Mouse (Mus musculus) forebrain, embryonic 15.5 days (tissue): ENCODE measurements around the gene Rbbp8nl. TPM values are rescaled to one million over a fixed set of nuclear protein-coding genes. Genes with fewer than 3 reads are reported as not detected.

ENCODE experiments used
- ATAC-seq: fragments of 200-750 bp; cut with Nextera tagmentation; replicated peaks from 2 replicates; pipeline ENCODE4 v1.8.0; 2017; ENCODE audit warnings: mild to moderate bottlenecking, moderate TSS enrichment, moderate library complexity
- H3K27ac ChIP-seq: fragments of 300-500 bp; sonication (generic); replicated peaks from 2 replicates; pipeline ENCODE4 v1.5.1; 2015; ENCODE audit warnings: mild to moderate bottlenecking, inconsistent platforms
- H3K27me3 ChIP-seq: fragments of 300-500 bp; sonication (generic); 2 replicates; pipeline ENCODE4 v1.6.1; 2015; ENCODE audit warnings: inconsistent platforms
- H3K36me3 ChIP-seq: fragments of 300-500 bp; sonication (generic); 2 replicates; pipeline ENCODE4 v1.6.1; 2015; ENCODE audit warnings: mild to moderate bottlenecking, inconsistent platforms
- H3K4me1 ChIP-seq: fragments of 300-500 bp; sonication (generic); 2 replicates; pipeline ENCODE4 v1.6.1; 2015; ENCODE audit warnings: inconsistent platforms
- H3K4me2 ChIP-seq: fragments of 300-500 bp; sonication (generic); replicated peaks from 2 replicates; pipeline ENCODE4 v1.6.1; 2015; ENCODE audit warnings: mild to moderate bottlenecking, inconsistent platforms
- H3K4me3 ChIP-seq: fragments of 300-500 bp; sonication (generic); 2 replicates; pipeline ENCODE4 v1.5.1; 2015; ENCODE audit warnings: mild to moderate bottlenecking, inconsistent platforms
- H3K9ac ChIP-seq: fragments of 300-500 bp; sonication (generic); replicated peaks from 2 replicates; pipeline ENCODE4 v1.6.1; 2015; ENCODE audit warnings: mild to moderate bottlenecking, inconsistent platforms
- H3K9me3 ChIP-seq: fragments of 300-500 bp; sonication (generic); 2 replicates; pipeline ENCODE4 v1.6.1; 2016; ENCODE audit warnings: inconsistent platforms
- WGBS: fragments of 180-500 bp; shearing (Covaris S2); methylation state at CpG from one replicate; pipeline ENCODE4 v1.1.7; 2015; ENCODE audit warnings: mixed read lengths; 5-methylcytosine and 5-hydroxymethylcytosine counted together
- polyA plus RNA-seq: library from polyadenylated mRNA; unstranded; fragments of >200 nt; fragmentation: Nextera tagmentation; extraction: Ambion mirVana; gene quantifications from 2 replicates; pipeline ENCODE4 v1.2.1, GENCODE M21; 2015

Gene Rbbp8nl
- polyA plus RNA-seq, 1 experiment from 2014 or later, result not detected

- no peak overlapping the region for H3K9ac ChIP-seq
- no peaks in the 10 kb centered on the region for H3K36me3 ChIP-seq
- no peak for ATAC-seq
- no peak overlapping the region for H3K4me3 ChIP-seq
- H3K4me1 ChIP-seq, result no peaks in the 10 kb centered on the region
- H3K27me3 ChIP-seq, result no peaks in the 10 kb centered on the region
- 90% methylated on average over 3 of the region's 3 CpGs for WGBS
- H3K27ac ChIP-seq, result no peak overlapping the region
- no peaks in the 10 kb centered on the region for H3K9me3 ChIP-seq
- H3K4me2 ChIP-seq, result no peak overlapping the region
These were observed 15.8 kb upstream of the Rbbp8nl start for GRCm38 (mm10) chr2:180305490-180305889.

DNA sequence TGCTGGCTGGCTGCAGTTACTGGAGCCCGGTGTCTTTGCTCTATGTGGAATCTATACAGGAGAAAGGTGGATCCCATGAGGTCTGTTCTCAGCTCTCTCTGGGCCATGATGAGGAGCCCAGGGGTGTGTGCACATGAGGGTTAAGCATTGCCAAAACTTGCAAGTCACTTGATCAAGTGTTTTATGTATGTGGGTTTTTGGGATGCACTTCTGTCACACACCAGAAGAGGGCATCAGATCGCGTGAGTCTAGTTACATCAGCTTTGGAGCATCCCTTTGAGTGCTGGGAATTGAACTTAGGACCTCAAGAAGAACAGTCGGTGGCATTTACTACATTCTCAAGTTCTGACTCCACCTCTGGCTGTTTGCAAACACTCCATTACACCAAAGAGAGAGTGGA lies 14.9 kb upstream of the Rbbp8nl start:
- H3K9ac ChIP-seq, result no peak overlapping the region
- no peaks in the 10 kb centered on the region for H3K36me3 ChIP-seq

DNA sequence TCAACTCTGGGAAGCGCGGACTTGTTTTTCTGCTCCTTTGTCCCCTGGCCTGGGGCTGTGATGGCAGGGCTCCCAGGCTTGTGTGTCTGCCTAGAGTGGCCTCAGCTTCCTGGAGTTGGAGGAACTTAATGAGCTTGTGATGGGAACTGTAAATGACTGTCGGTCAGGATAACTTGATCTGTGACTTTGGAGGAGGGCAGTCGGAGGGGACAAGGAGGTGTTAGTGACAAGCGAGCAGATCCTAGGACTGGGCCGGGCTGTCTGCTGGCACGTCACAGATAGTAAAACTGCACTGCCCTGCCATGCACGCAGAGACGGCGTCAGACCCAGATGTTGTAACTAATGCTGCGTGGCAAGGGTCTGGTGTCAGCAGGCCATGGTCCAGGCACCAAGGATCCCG lies 13.8 kb upstream of the Rbbp8nl start:
- ATAC-seq, result no peak
- no peak overlapping the region for H3K9ac ChIP-seq
- no peaks in the 10 kb centered on the region for H3K36me3 ChIP-seq
- no peaks in the 10 kb centered on the region for H3K4me1 ChIP-seq
- WGBS, result 92% methylated on average over 12 of the region's 12 CpGs
- H3K4me2 ChIP-seq, result no peak overlapping the region
- H3K9me3 ChIP-seq, result no peaks in the 10 kb centered on the region
- no peaks in the 10 kb centered on the region for H3K27me3 ChIP-seq
- no peak overlapping the region for H3K4me3 ChIP-seq
- H3K27ac ChIP-seq, result no peak overlapping the region

More for the DNA sequence above, 14.9 kb upstream of the Rbbp8nl start:
- WGBS, result 63% methylated on average over 4 of the region's 4 CpGs
- Histone ChIP-seq H3K27ac (no peak overlapping the region), H3K27me3 (no peaks in the 10 kb centered on the region), H3K4me2 (no peak overlapping the region), H3K4me3 (no peak overlapping the region), H3K9me3 (no peaks in the 10 kb centered on the region), H3K4me1 (no peaks in the 10 kb centered on the region)
- ATAC-seq, result no peak

- Histone ChIP-seq H3K27ac (no peak overlapping the region), H3K27me3 (no peaks in the 10 kb centered on the region), H3K4me3 (no peak overlapping the region), H3K4me2 (no peak overlapping the region), H3K4me1 (no peaks in the 10 kb centered on the region), H3K9me3 (no peaks in the 10 kb centered on the region), H3K9ac (no peak overlapping the region), H3K36me3 (no peaks in the 10 kb centered on the region)
- no peak for ATAC-seq
- 80% methylated on average over 4 of the region's 4 CpGs for WGBS
These were observed 12.5 kb upstream of the Rbbp8nl start for GRCm38 (mm10) chr2:180302201-180302600.

GRCm38 (mm10) chr2:180300771-180301170 lies 11.1 kb upstream of the Rbbp8nl start:
- H3K36me3 ChIP-seq, result no peaks in the 10 kb centered on the region
- no peak overlapping the region for H3K4me2 ChIP-seq
- no peak overlapping the region for H3K27ac ChIP-seq
- WGBS, result 65% methylated on average over 5 of the region's 5 CpGs
- H3K9me3 ChIP-seq, result no peaks in the 10 kb centered on the region
- H3K4me3 ChIP-seq, result no peak overlapping the region
- no peaks in the 10 kb centered on the region for H3K4me1 ChIP-seq
- ATAC-seq, result no peak
- H3K9ac ChIP-seq, result no peak overlapping the region
- no peaks in the 10 kb centered on the region for H3K27me3 ChIP-seq

GRCm38 (mm10) chr2:180300252-180300651 lies 10.6 kb upstream of the Rbbp8nl start:
- 84% methylated on average over 2 of the region's 2 CpGs for whole genome bisulfite sequencing
- Histone ChIP-seq H3K4me1 (no peaks in the 10 kb centered on the region), H3K27ac (no peak overlapping the region), H3K4me3 (no peak overlapping the region), H3K9me3 (no peaks in the 10 kb centered on the region), H3K9ac (no peak overlapping the region), H3K4me2 (no peak overlapping the region), H3K36me3 (no peaks in the 10 kb centered on the region), H3K27me3 (no peaks in the 10 kb centered on the region)
- no peak for ATAC-seq

- no peak for ATAC-seq
- 79% methylated on average over 8 of the region's 8 CpGs for WGBS
- no peaks in the 10 kb centered on the region for H3K36me3 ChIP-seq
These were observed 3.2 kb upstream of the Rbbp8nl start for GRCm38 (mm10) chr2:180292906-180293305.

DNA sequence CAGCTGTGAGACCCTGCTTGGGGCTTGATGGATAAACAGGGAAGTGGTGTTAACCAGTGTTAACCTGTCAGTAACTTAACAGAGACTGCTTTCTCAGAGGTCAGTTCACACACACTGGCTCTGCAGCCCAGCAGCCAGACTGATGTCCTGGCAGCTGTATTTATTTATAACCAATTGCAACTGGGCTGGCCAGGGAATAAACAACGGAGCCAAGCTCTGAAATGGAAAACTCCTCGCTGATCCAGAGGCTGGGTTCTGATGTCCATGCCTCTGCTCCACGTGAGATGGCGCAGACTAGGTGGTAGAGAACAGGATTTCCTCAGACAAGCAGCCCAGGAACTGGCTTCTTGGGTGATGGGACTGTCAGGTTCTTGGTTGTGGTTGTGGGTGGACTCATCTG lies 2.3 kb upstream of the Rbbp8nl start:
- Histone ChIP-seq H3K9ac (no peak overlapping the region), H3K27ac (no peak overlapping the region), H3K9me3 (no peaks in the 10 kb centered on the region), H3K4me2 (no peak overlapping the region), H3K36me3 (no peaks in the 10 kb centered on the region), H3K27me3 (no peaks in the 10 kb centered on the region), H3K4me1 (no peaks in the 10 kb centered on the region), H3K4me3 (no peak overlapping the region)
- WGBS, result 82% methylated on average over 4 of the region's 4 CpGs
- no peak for ATAC-seq

More at GRCm38 (mm10) chr2:180292906-180293305, 3.2 kb upstream of the Rbbp8nl start:
- no peaks in the 10 kb centered on the region for H3K9me3 ChIP-seq
- H3K27me3 ChIP-seq, result no peaks in the 10 kb centered on the region
- no peak overlapping the region for H3K27ac ChIP-seq
- H3K9ac ChIP-seq, result no peak overlapping the region
- no peaks in the 10 kb centered on the region for H3K4me1 ChIP-seq
- H3K4me3 ChIP-seq, result no peak overlapping the region
- H3K4me2 ChIP-seq, result no peak overlapping the region

DNA sequence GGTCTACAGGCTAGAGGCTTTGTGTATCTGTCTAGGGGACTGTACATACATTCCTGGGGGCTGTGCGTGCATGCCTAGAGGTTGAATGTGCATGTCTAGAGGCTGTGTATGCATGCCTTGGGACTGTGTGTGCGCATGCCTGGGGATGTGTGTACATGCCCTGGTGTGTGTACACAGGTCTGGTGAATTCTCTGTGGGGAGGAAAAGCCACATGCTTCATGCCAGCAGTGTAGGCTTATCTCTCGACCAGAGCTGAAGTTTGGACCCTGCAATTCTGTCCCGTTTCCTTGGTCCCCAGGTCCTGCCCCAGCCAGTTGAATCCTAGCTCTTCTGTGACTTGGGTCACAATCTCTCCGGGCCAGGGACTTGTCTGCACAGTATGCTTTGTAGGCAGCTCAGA lies 1.9 kb upstream of the Rbbp8nl start:
- no peaks in the 10 kb centered on the region for H3K27me3 ChIP-seq
- no peak overlapping the region for H3K4me2 ChIP-seq
- no peak overlapping the region for H3K4me3 ChIP-seq
- no peak for ATAC-seq
- no peak overlapping the region for H3K27ac ChIP-seq
- no peaks in the 10 kb centered on the region for H3K4me1 ChIP-seq
- no peak overlapping the region for H3K9ac ChIP-seq
- H3K36me3 ChIP-seq, result no peaks in the 10 kb centered on the region
- no peaks in the 10 kb centered on the region for H3K9me3 ChIP-seq
- WGBS, result 76% methylated on average over 5 of the region's 5 CpGs

- WGBS, result 74% methylated on average over 6 of the region's 6 CpGs
- Histone ChIP-seq H3K9ac (no peak overlapping the region), H3K9me3 (no peaks in the 10 kb centered on the region), H3K27ac (no peak overlapping the region), H3K4me1 (no peaks in the 10 kb centered on the region), H3K4me3 (no peak overlapping the region), H3K36me3 (no peaks in the 10 kb centered on the region), H3K4me2 (no peak overlapping the region), H3K27me3 (no peaks in the 10 kb centered on the region)
- ATAC-seq, result no peak
These were observed 824 bp upstream of the Rbbp8nl start for GRCm38 (mm10) chr2:180290503-180290902.

- Histone ChIP-seq H3K27me3 (no peaks in the 10 kb centered on the region), H3K9me3 (no peaks in the 10 kb centered on the region), H3K4me1 (no peaks in the 10 kb centered on the region), H3K4me3 (no peak overlapping the region), H3K4me2 (no peak overlapping the region), H3K9ac (no peak overlapping the region), H3K27ac (no peak overlapping the region), H3K36me3 (no peaks in the 10 kb centered on the region)
- WGBS, result 56% methylated on average over 11 of the region's 11 CpGs
- ATAC-seq, result no peak
These were observed 713 bp downstream of the Rbbp8nl start for GRCm38 (mm10) chr2:180288966-180289365.

DNA sequence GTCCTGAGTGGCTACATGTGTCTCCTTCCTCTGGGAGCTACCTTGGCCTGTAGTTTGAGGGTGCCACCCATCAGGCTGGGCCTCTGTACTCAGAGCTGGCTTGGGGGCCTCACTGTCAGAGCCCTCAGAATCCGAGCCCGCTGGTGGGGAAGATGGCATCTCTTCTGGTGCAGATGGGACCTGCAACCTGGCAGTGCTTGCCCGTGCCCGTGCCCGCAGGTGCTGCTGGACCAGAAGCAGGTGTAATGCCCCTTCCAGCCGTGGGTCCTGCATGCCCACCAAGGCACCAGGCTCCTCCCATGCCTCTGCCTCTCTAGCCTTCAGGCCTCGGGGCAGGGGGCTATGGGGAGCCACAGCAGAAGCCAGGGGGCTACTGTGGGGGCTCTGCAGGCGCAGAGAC lies 10.4 kb downstream of the Rbbp8nl start:
- no peak for ATAC-seq
- 82% methylated on average over 8 of the region's 8 CpGs for WGBS
- Histone ChIP-seq H3K4me1 (no peaks in the 10 kb centered on the region), H3K27me3 (no peaks in the 10 kb centered on the region), H3K36me3 (no peaks in the 10 kb centered on the region), H3K9ac (no peak overlapping the region), H3K9me3 (no peaks in the 10 kb centered on the region), H3K4me2 (no peak overlapping the region), H3K27ac (no peak overlapping the region), H3K4me3 (no peak overlapping the region)

DNA sequence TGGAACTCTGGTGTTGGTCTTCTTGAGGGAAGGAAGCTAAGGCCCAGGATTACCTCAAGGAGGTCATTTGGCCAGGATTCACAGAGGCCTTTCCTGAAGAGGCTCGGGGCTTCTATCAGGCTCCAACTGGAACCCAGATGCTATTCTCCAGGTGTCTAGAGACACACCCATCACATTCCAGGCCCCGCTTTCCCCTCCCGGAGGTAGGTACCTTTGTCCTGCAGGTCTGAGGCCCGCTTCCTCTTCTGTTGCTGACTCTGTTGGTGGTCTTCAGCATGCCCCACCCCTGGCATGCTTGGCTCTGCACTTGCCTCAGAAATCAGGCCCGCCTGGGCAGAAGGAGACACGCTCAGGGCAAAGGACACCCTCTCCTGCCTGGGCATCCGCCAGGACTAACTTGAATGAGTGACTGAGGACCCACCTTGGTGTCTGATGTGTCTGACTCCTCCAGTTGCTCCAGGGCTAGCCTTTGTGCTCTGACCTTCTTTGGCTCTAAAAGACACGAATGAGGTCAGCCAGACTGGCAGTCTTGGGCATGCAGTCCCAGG lies 11.8 kb downstream of the Rbbp8nl start:
- Histone ChIP-seq H3K9me3 (no peaks in the 10 kb centered on the region), H3K9ac (no peak overlapping the region), H3K4me3 (no peak overlapping the region), H3K27me3 (no peaks in the 10 kb centered on the region), H3K4me1 (peaks cover 6% of the 10 kb centered on the region), H3K27ac (no peak overlapping the region), H3K4me2 (no peak overlapping the region), H3K36me3 (no peaks in the 10 kb centered on the region)
- 67% methylated on average over 8 of the region's 8 CpGs for WGBS
- no peak for ATAC-seq
